Mouse (Mus musculus) frontal cortex, adult (tissue): ENCODE measurements at regions not wholly inside any gene's neighbourhood (a gene's known extent, or its start where the extent isn't known, plus 50 kb on each side); places are given as distances from the start of the nearest gene placed in this dataset.
A peak's percentile ranks its signal among the peaks of the same experiment; 100 is the strongest.

Source experiments
- ATAC-seq: cut with Nextera tagmentation; 2 replicates; pipeline ENCODE4 v1.9.2; 2017; ENCODE audit warnings: mild to moderate bottlenecking, moderate library complexity, mixed read lengths; ENCODE audit not compliant: low TSS enrichment

DNA sequence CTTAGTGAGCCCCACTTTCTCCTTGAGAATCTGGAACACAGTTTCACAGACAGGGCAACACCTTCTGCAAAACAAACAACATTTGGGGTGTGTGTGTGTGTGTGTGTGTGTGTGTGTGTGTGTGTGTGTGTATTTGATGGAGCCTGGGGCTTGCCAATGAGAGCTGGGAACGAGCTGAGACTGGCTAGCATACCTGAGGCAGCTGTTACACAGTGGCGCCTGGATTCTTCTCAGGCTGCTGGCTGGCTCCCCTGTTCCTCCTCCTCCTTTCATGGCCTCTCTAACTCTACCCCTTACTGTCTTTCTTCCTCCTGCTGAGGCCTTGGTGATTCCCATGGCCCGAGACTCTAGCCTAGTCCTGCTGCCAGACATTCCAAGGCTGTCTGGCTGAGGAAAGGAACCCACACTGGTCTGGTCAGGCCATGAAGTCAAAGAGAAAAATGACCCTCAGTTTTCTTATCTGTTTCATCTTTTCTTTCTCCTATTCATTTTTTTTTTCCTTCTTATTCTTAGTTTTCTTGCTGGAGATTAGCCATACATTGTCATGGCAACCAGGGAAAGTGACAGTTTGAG lies 79.6 kb upstream of the Sem1 start:
- ATAC-seq: no peak

DNA sequence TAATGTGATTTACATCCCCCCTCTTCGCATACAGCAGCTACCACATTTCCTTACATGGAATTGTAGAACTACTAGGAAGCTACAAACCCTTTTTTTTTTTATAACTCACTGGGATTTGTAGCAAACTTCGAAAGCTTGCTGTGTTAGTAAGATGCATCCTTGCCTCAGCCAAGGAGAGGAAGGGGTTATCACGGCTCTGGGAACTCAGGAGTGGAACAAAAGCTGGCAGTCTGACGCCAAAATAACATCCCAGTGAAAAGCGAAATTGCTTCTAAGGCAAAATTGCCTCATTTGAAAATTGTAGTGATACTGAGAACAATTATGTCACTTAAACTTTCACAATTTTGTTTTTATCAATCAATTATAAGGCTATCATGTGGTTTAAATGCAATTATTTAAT lies 81.6 kb upstream of the Sem1 start:
- ATAC-seq: no peak

DNA sequence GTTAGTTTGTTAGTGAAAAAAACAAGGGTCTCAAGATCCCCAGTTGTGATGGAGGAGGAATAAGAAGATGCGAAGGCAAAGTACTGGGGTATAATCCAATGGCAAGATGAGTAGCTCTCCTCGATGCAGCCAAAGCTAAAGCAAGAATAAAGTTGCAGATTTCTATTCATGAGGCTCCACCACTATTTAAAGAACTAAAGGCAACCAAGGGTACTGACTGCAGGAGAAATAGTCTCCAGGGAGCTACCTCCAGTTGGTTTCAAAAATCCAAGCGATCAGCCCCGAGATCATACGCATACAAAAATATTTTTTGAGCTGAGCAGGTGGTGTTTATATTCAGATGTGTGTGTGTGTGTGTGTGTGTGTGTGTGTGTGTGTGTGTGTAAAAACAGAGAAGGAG lies 88.3 kb upstream of the Sem1 start:
- peak; percentile 95 for ATAC-seq

DNA sequence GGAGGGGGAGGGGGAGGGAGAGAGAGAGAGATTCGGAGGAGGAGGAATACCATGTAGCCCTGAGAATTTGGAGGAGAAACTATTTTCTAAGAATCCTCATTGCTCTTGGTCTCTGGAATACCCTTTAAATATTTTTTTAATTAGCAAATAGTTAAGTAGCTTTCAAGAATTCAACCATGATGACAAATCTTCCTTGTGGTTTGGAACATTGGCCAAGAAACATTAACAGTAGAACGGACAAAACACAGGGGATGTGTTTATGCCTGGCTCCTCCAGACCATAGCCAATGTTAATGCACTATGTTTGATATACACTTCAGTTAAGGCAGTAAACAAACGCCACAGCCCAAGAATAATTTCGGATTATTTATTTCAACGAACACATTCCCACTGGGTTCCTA lies 110.8 kb upstream of the Sem1 start:
- ATAC-seq: no peak

DNA sequence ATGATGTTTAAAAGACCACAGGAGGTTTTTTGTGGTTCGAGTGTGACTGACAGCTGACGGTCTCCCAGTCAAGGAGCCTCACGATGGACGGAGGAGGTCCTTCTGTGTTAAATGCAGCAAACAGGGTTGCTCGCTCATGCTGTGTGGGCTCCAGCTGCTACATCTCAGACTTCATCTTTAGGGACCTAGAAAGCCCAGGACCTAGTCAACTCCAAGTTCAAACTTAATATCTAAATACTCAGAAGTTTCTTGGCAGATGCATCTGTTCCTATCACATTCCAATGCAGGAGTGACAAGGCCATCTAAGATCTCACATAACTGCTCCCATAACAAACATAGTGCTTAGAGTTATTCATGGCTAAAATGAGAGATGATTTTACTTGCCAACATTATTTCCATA lies 111.7 kb upstream of the Sem1 start:
- ATAC-seq: 0 out of 2 replicates have a peak, but pooled peaks have one; percentile 38

DNA sequence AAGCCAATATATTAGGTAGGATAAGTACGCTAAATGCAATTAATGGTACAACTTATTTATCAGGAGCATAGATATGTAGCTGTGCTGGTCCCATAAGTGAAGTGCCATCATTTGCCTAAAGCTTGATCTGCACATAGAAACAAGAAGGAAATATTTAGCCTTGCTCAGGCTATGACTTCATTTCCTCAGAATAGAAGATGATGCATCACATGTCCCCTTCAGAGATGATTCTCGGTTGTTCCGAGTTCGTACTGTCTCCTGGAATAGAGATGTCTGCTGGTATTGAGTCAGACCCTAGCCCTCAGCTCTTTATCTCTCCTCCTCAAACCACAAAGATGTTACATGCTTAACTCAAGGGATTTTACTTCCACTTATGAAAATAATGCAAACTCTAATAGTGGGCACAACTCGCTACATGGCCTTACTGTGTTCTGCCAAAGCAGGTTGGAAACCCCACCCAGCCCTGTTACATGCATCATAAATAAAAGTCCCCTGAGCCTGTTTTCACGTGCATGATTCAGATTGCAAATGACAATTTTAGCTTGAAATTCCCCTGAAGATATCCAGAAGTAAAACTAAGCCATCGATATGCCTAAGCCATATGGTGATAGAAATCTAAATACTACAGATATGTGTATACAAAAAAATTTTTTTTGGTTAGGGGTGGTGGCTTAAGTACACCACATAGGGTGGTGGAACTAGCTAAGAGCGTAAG lies 113.8 kb upstream of the Sem1 start:
- ATAC-seq: peak; percentile 73

DNA sequence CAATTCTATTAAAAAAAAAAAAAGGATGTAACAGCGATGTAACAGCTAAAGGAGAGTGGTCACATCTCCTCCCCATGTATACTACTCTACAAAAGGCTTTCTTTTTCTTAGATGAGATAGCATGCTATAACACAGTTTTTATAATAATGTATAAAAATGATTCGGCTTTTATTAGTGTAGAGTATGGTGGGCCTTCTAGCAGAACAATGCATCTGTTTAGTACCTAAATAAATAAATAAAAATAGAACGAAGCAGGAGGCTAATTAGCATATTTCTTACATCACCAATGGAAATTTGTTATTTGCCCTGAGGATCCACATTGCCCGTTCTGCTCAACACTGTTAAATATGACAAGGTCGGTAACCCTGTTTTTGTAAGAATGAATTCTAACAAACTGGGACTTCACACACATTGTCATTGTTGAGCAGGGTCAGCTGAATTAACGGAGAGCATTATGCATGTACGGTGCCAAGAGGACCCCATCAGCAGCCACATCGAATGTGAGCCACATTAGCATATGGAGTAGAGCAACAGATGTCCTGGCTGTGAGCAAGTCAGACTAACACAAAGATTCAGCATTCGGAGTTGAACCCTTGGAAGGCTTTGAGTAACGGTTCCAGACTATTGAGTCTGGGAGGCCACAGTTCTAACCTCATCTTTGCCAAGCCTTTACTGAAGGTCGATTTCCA lies 117.4 kb upstream of the Sem1 start:
- ATAC-seq: no peak

DNA sequence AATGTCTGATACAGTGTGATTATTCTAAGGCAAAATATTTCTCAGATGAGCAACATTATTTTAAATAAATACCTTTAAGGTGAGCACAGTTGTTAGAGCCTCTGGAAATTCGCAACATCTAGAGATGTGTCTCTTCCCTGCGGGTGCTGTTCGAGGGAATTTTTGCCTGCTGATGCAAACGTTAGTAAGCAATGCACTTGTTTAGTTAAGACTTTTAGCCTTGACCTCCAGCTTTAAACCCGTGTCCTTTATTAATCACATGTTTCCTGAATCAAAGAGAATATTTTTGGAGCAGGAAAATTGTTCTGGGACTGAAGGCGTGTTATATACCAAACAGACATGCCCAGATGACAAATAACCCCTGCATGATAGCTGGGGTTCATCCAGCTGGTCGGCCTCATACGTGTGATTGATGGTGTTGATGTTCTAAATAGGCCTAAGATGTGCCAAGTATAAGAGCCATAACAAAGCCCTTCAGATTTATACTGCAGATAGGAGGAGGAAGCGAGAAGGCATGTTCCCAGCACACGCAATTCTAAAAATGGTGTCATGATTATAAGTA lies 119.0 kb upstream of the Sem1 start:
- ATAC-seq: no peak

DNA sequence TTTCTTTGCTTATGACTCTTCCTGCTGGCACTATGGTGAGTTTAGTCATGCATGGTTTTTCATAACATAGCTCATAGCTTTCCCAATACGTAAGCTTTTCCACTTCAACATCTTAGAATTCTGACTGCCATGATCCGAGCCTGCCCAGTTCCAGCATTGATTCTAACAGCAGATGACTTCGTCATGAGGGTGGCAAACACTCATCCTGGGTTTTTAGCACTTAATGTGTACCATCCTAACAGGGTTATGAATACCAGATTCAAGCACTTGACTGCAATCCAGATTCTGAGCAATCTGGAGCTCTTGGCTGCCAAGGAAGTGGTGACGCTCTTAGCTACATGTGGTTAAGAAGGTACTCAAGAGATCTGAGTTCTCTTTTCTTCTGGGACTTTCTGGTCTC lies 128.3 kb upstream of the Sem1 start:
- ATAC-seq: peak; percentile 55; the same call in 1 of the 2 replicates

DNA sequence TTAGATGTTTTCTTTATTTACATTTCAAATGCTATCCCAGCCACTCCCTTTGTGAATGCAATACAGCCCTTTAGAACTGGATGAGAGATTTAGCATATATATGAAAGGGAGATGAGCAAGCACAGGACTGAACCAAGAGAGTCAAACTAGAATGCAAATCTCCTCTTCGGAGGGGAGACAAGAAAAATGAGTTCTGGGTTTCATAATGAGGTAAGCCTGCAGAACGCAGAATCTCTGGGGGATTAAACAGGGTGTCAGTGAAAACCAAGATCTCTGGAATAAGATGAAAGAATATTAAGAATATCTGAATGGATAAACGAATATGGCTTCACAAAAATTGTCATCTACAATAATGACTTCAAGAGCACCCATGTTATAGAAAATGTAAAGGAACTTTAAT lies 130.6 kb upstream of the Sem1 start:
- ATAC-seq: no peak

DNA sequence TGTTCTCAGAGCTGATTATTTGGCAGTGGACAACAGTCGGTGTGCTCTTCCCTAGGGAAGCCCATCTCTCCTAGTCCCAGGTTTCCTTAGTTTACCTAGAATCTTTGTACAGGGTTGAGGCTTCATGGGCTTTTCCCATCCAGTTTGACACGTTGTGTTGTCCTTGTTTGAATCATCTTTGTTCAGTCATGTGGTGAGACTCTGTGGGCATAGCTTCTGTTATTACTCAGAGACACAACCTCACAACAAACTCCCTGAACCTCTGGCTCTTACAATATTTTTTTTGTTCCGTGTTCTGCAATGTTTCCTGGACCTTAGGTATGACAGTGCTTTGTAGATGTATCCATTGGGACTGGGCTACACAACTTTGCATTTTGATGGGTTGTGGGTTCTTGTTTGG lies 132.9 kb upstream of the Dlx6 start:
- ATAC-seq: no peak

DNA sequence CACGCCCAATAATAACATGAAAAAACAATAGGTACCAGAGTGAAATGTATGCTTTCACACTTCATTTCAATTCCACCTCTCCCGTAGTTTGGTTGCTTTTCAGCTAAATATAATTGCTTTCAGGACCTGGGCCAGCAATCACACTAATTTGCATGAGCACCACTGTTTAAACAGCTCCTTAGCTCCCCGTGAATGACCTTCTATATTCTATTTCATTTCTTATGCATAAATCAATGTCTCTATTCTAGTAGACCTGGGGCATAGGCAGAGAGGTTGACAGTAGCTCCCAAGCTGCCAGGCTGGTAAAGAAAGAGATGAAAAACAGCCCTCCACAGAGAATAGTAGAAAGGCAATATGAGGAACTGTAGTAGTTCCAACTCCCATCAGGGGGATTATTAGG lies 117.7 kb upstream of the Dlx6 start:
- no peak for ATAC-seq

DNA sequence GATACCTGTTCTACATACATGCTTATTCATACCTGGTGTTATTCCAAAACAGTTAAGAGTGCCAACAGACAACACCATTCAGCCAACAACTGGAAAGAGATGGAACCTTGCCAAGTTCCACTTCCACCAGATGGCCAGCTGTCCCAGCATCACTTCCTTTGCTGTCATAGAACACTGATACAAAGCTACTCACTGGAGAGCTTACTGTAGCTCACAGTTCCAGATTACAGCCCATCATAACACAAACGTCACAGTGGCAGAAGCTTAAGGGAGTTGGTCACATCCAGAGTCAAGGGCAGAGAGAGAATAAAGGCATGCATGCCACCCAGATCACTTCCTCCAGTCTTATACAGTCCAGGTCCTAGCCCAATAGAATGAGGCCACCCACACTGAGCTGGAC lies 84.0 kb upstream of the Dlx6 start:
- ATAC-seq: no peak

DNA sequence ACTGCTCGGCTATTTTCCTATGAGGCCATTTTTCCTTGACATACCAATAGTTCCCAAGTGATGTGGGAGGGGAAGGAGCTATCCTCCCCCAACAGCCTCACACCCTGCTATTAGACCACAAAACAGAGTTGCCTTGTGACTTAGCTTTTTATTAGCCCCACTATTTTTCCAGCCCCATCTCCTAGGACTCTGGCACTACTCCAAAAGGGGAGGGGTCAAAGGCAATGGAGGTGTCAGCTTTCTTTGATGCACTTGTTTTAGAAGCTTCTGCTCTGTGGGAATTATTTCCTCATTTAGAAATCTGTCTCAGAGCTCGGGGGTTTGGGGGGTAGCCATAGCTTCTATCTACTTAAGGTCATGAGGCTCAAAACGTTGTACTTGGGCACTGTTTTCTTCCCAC lies 81.6 kb upstream of the Dlx6 start:
- ATAC-seq: no peak

DNA sequence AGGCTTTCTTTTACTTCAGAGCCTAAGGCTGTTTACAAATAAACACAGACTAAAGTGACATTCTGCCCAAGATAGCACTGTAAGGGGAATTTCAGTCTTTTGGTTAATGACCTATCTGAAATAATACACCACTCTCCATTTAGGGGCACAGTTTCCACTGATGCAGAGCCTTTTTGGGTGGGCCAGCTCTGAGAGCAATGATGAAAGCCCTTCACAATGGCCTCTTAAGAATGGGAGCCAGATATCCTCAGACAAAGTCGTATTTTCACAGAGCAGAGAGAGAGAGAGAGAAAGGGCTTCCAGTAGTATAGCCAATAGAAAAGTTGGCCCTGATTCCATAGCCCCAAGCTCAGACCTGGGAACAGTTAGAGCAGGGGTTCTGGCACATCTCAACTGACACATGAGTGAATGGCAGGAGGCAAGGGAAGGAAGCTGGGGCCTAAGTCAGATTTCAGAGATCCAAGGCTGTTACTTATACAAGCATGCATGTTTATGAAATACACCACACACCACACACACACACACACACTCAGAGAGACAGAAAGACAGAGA lies 77.1 kb upstream of the Dlx6 start:
- no peak for ATAC-seq

DNA sequence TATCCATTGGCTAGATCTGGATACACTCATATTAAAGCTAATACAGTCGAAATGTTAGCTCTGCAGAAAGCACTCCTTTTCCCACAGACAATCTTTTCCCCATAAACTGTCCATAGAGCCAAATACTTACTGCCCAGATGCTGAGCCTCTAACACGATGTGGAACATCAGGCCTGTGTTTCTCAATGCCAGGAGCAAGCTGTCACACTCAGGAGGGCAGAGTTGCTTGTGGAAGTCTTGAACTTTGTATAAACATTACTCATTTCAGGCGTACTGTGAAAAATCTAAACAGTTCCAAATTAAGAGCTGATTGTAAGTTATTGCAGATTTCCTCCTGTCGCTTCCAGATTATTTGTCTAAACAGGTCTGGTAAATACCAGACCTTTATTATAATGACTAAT lies 75.6 kb upstream of the Dlx6 start:
- no peak for ATAC-seq

DNA sequence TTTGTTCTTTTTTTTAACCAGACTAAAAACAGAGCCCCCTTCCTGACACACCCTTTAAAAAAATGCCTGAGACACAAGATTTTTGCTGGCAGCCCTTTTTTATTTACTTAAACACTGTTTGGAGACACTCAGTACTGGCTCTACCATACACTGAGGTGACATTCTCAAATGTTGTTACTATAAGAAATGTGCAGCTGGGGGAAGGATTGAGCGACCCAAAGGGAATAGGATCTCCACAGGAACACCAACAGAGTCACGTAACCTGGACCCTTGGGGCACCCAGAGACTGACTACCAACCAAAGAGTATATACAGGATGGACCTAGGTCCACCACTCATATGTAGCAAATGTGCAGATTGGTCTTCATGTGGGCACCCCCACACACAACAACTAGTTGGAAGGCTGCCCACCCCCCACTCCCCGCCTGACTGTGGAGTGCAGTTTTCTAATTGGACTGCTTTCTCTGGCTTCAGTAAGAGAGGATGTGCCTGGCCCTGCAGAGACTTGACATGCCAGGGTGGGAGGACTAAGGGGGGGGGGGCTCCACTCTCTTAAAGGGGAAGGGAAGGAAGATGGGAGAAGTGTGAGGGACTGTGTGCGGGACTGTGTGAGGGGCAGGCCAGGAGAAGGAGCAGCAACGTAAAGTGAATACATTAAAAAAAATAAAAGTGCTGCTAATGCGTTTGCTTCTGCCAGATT lies 68.7 kb upstream of the Dlx6 start:
- no peak for ATAC-seq

DNA sequence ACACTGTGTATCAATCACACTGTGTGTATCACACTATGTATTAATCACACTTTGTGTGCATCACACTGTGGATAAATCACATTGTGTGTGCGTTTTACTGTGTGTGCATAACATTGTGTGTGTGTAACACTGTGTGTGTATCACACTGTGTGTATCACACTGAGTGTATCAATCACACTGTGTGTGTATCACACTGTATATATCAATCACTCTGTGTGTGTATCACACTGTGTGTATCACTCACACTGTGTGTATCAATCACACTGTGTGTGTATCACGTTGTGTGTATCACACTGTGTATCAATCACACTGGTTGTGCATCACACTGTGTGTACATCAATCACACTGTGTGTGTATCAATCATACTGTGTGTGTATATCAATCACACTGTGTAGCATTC lies 62.8 kb upstream of the Dlx6 start:
- no peak for ATAC-seq

DNA sequence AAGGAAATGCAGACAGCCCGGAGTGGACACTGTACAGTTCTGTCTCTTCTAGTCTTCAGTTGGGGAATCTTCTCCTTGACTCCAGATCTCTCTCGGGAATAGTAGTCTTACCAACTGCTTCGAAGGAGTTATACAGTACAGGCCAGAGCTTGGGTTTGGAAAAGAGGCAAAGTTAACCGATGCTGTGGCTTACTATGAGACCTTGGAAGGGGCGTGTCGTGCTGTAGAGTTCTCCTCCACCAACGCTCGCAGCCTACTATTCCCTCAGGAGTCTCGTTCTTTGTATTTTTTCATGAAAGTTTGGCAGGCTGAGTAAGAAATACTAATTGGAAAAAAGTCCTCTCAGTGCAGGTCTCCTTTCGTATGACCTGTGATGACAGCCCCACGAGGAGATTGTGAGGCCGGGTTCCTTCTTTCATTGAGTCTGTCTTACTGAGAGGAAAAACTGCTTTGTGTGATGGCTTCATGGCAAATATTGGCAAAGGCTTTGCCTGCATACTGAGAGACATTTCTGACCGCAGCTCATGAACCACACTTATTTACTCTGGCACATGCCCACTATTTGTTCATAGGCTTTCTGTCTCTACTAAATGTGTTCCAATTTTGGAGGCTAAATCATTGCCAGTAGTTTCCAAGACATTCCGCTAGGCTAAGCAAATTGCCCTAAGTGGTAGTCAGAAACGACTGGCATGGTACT lies 61.4 kb upstream of the Dlx6 start:
- no peak for ATAC-seq
